Mouse (Mus musculus): ENCODE data around the gene Fam163a. TPM values are rescaled to one million over a fixed set of nuclear protein-coding genes. Genes with fewer than 3 reads are reported as not detected.

The Fam163a gene
- total RNA-seq, 1 experiment = 0.09 TPM

- no peaks in the 10 kb centered on the region for H3K9me3 ChIP-seq (ENCODE audit: control insufficient read depth, insufficient read depth, low read depth, low read length)
- peaks cover 0 to 2% of the 10 kb centered on the region in 2 experiments; a peak in 1 of 4 replicates for H3K4me1 ChIP-seq (ENCODE audit: control insufficient read depth in 2 of 2, insufficient read depth in 2 of 2, low read length in 2 of 2, poor library complexity in 1 of 2)
- no peak for TF ChIP-seq ZC3H11A (IDR thresholded peaks at IDR 0.05; ENCODE audit: borderline replicate concordance, low read depth, low read length)
- no peak for TF ChIP-seq HCFC1 (IDR thresholded peaks at IDR 0.05; ENCODE audit: borderline replicate concordance, insufficient read depth, low read length)
- no peak for DNase-seq (ENCODE audit: low read depth, low spot score)
- H3K4me3 ChIP-seq (ENCODE audit: insufficient read depth in 1 of 2, low read depth in 1 of 2, low read length in 2 of 2, poor library complexity in 1 of 2, severe bottlenecking in 1 of 2) = no peak overlapping the region
- no peaks in the 10 kb centered on the region for H3K36me3 ChIP-seq (ENCODE audit: control insufficient read depth, insufficient read depth, low read length, poor library complexity, severe bottlenecking)
- in situ Hi-C loops (cut with MboI; ENCODE audit: low sequenced_read_pairs in 2 of 2, unreplicated experiment in 2 of 2) = no loop called here
- no peak overlapping the region for H3K9ac ChIP-seq (ENCODE audit: insufficient read depth, low read depth, low read length, poor library complexity, severe bottlenecking)
- H3K27ac ChIP-seq (ENCODE audit: insufficient read depth, low read depth, low read length, poor library complexity, severe bottlenecking) = no peak overlapping the region
Measured at GRCm38 (mm10) chr1:156087586-156087985, 117.2 kb downstream of the Fam163a start.

- no peak for TF ChIP-seq ZNF384 (IDR thresholded peaks at IDR 0.05; ENCODE audit: low read depth, low read length)
- no peak for TF ChIP-seq MAFK (IDR thresholded peaks at IDR 0.05; ENCODE audit: insufficient read depth, low read depth, low read length)
- TF ChIP-seq CHD2 (IDR thresholded peaks at IDR 0.05; ENCODE audit: low read depth, low read length) = no peak
- TF ChIP-seq HCFC1 (IDR thresholded peaks at IDR 0.05; ENCODE audit: borderline replicate concordance, insufficient read depth, low read length) = no peak
- TF ChIP-seq ZC3H11A (IDR thresholded peaks at IDR 0.05; ENCODE audit: borderline replicate concordance, low read depth, low read length) = peak; percentile 93; the same call in 1 of the 2 replicates
- in situ Hi-C loops (cut with MboI; ENCODE audit: low sequenced_read_pairs in 2 of 2, unreplicated experiment in 2 of 2) = no loop called here
- Histone ChIP-seq H3K4me3 (ENCODE audit: insufficient read depth in 1 of 2, low read depth in 1 of 2, low read length in 2 of 2, poor library complexity in 1 of 2, severe bottlenecking in 1 of 2) (no peak overlapping the region), H3K36me3 (ENCODE audit: control insufficient read depth, insufficient read depth, low read length, poor library complexity, severe bottlenecking) (no peaks in the 10 kb centered on the region), H3K9me3 (ENCODE audit: control insufficient read depth, insufficient read depth, low read depth, low read length) (no peaks in the 10 kb centered on the region), H3K27ac (ENCODE audit: insufficient read depth, low read depth, low read length, poor library complexity, severe bottlenecking) (no peak overlapping the region), H3K9ac (ENCODE audit: insufficient read depth, low read depth, low read length, poor library complexity, severe bottlenecking) (no peak overlapping the region), H3K4me1 (ENCODE audit: control insufficient read depth in 2 of 2, insufficient read depth in 2 of 2, low read length in 2 of 2, poor library complexity in 1 of 2) (peaks cover 2 to 4% of the 10 kb centered on the region in 2 experiments; a peak in 3 of 4 replicates)
- peak; percentile 48 for DNase-seq (ENCODE audit: low read depth, low spot score)
Measured at GRCm38 (mm10) chr1:156085770-156086169, 119.1 kb downstream of the Fam163a start.

- in situ Hi-C loops (cut with MboI; ENCODE audit: low sequenced_read_pairs in 2 of 2, unreplicated experiment in 2 of 2) = no loop called here
- Histone ChIP-seq H3K4me3 (ENCODE audit: insufficient read depth in 1 of 2, low read depth in 1 of 2, low read length in 2 of 2, poor library complexity in 1 of 2, severe bottlenecking in 1 of 2) (no peak overlapping the region), H3K27ac (ENCODE audit: insufficient read depth, low read depth, low read length, poor library complexity, severe bottlenecking) (no peak overlapping the region), H3K36me3 (ENCODE audit: control insufficient read depth, insufficient read depth, low read length, poor library complexity, severe bottlenecking) (no peaks in the 10 kb centered on the region), H3K9ac (ENCODE audit: insufficient read depth, low read depth, low read length, poor library complexity, severe bottlenecking) (no peak overlapping the region), H3K9me3 (ENCODE audit: control insufficient read depth, insufficient read depth, low read depth, low read length) (no peaks in the 10 kb centered on the region), H3K4me1 (ENCODE audit: control insufficient read depth in 2 of 2, insufficient read depth in 2 of 2, low read length in 2 of 2, poor library complexity in 1 of 2) (peaks cover 3 to 5% of the 10 kb centered on the region in 2 experiments; a peak in 3 of 4 replicates)
- DNase-seq (ENCODE audit: low read depth, low spot score) = no peak
- TF ChIP-seq ZNF384 (IDR thresholded peaks at IDR 0.05; ENCODE audit: low read depth, low read length) (no peak), MAFK (IDR thresholded peaks at IDR 0.05; ENCODE audit: insufficient read depth, low read depth, low read length) (no peak), ZC3H11A (IDR thresholded peaks at IDR 0.05; ENCODE audit: borderline replicate concordance, low read depth, low read length) (no peak), CHD2 (IDR thresholded peaks at IDR 0.05; ENCODE audit: low read depth, low read length) (no peak), HCFC1 (IDR thresholded peaks at IDR 0.05; ENCODE audit: borderline replicate concordance, insufficient read depth, low read length) (no peak)
Measured at GRCm38 (mm10) chr1:156084603-156085002, 120.2 kb downstream of the Fam163a start.

- no peak for DNase-seq (ENCODE audit: low read depth, low spot score)
- H3K4me1 ChIP-seq (ENCODE audit: control insufficient read depth in 2 of 2, insufficient read depth in 2 of 2, low read length in 2 of 2, poor library complexity in 1 of 2) = peaks cover 9 to 22% of the 10 kb centered on the region in 2 experiments
- no peak overlapping the region for H3K9ac ChIP-seq (ENCODE audit: insufficient read depth, low read depth, low read length, poor library complexity, severe bottlenecking)
- in situ Hi-C loops (cut with MboI; ENCODE audit: low sequenced_read_pairs in 2 of 2, unreplicated experiment in 2 of 2) = no loop called here
- no peak overlapping the region for H3K4me3 ChIP-seq (ENCODE audit: insufficient read depth in 1 of 2, low read depth in 1 of 2, low read length in 2 of 2, poor library complexity in 1 of 2, severe bottlenecking in 1 of 2)
- H3K9me3 ChIP-seq (ENCODE audit: control insufficient read depth, insufficient read depth, low read depth, low read length) = no peaks in the 10 kb centered on the region
- H3K27ac ChIP-seq (ENCODE audit: insufficient read depth, low read depth, low read length, poor library complexity, severe bottlenecking) = no peak overlapping the region
- no peaks in the 10 kb centered on the region for H3K36me3 ChIP-seq (ENCODE audit: control insufficient read depth, insufficient read depth, low read length, poor library complexity, severe bottlenecking)
- TF ChIP-seq MAFK (IDR thresholded peaks at IDR 0.05; ENCODE audit: insufficient read depth, low read depth, low read length) (no peak), ZNF384 (IDR thresholded peaks at IDR 0.05; ENCODE audit: low read depth, low read length) (no peak), CHD2 (IDR thresholded peaks at IDR 0.05; ENCODE audit: low read depth, low read length) (no peak), HCFC1 (IDR thresholded peaks at IDR 0.05; ENCODE audit: borderline replicate concordance, insufficient read depth, low read length) (no peak), ZC3H11A (IDR thresholded peaks at IDR 0.05; ENCODE audit: borderline replicate concordance, low read depth, low read length) (no peak)
Measured at GRCm38 (mm10) chr1:156077655-156078054, 127.2 kb downstream of the Fam163a start.

- in situ Hi-C loops (cut with MboI; ENCODE audit: low sequenced_read_pairs in 2 of 2, unreplicated experiment in 2 of 2) = no loop called here
- TF ChIP-seq ZC3H11A (IDR thresholded peaks at IDR 0.05; ENCODE audit: borderline replicate concordance, low read depth, low read length) (no peak), HCFC1 (IDR thresholded peaks at IDR 0.05; ENCODE audit: borderline replicate concordance, insufficient read depth, low read length) (no peak), MAFK (IDR thresholded peaks at IDR 0.05; ENCODE audit: insufficient read depth, low read depth, low read length) (no peak), ZNF384 (IDR thresholded peaks at IDR 0.05; ENCODE audit: low read depth, low read length) (no peak), CHD2 (IDR thresholded peaks at IDR 0.05; ENCODE audit: low read depth, low read length) (no peak)
- Histone ChIP-seq H3K27ac (ENCODE audit: insufficient read depth, low read depth, low read length, poor library complexity, severe bottlenecking) (peak overlapping the region; percentile 45; the same call in 1 of the 2 replicates), H3K4me1 (ENCODE audit: control insufficient read depth in 2 of 2, insufficient read depth in 2 of 2, low read length in 2 of 2, poor library complexity in 1 of 2) (peaks cover 11 to 26% of the 10 kb centered on the region in 2 experiments), H3K9ac (ENCODE audit: insufficient read depth, low read depth, low read length, poor library complexity, severe bottlenecking) (peak overlapping the region; percentile 18; the same call in 1 of the 2 replicates), H3K4me3 (ENCODE audit: insufficient read depth in 1 of 2, low read depth in 1 of 2, low read length in 2 of 2, poor library complexity in 1 of 2, severe bottlenecking in 1 of 2) (no peak overlapping the region), H3K36me3 (ENCODE audit: control insufficient read depth, insufficient read depth, low read length, poor library complexity, severe bottlenecking) (no peaks in the 10 kb centered on the region), H3K9me3 (ENCODE audit: control insufficient read depth, insufficient read depth, low read depth, low read length) (no peaks in the 10 kb centered on the region)
- DNase-seq (ENCODE audit: low read depth, low spot score) = peak; percentile 63
Measured at GRCm38 (mm10) chr1:156076474-156076873, 128.4 kb downstream of the Fam163a start.

Data from ES-E14 (cell line).